Mouse (Mus musculus) heart, adult 2 months (tissue): Measurements from ENCODE around the gene Cyp4b1.

Experiments
- CTCF ChIP-seq: fragments of 200-600 bp; IDR thresholded peaks from 2 replicates; pipeline ENCODE4 v1.8.1; 2022; ENCODE audit warnings: antibody characterized with exemption, mild to moderate bottlenecking, moderate library complexity
- EP300 ChIP-seq: fragments of 200-500 bp; IDR thresholded peaks from 2 replicates; pipeline ENCODE4 v1.6.1; 2011; ENCODE audit warnings: low read depth, low read length, control low read depth; ENCODE audit not compliant: insufficient read depth

DNA sequence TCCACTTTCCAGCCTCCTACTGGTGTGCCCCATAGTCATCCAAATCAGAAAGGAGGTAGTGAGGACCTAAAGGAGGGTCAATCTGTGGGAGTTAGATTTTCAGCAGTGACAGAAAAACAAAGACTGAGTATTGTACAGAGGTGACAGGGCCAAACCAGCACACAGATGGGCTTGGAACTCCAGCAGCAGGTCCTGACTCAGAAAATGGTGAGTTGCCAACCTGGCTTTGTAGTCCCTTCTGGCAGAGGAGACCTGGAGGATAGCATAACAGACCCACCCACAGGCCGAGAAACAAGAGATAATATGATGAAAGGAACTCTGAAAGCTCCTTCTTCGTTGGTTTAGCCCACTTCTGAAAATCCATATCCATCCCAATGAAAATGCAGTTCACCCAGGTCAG is 1.2 kb upstream of the Cyp4b1 start:
- no peak for TF ChIP-seq CTCF
- TF ChIP-seq EP300: no peak
